Mouse (Mus musculus) heart, postnatal 4 days (tissue): ENCODE data around the gene Asgr1. TPM values are rescaled to one million over a fixed set of nuclear protein-coding genes. Genes with fewer than 3 reads are reported as not detected.
"Not testable (repeated sequence)": the region's sequence is repeated elsewhere in the genome, so short reads cannot be mapped to it uniquely, and the experiment has no call there.

ENCODE experiments used
- DNase-seq: peaks from one replicate; pipeline ENCODE4 v3.0.0; 2021
- total RNA-seq, 2 experiments: library from RNA; stranded (reverse); gene quantifications; 2 replicates each; pipeline ENCODE4 v1.2.3; 2021

Gene Asgr1
- not detected for total RNA-seq

- no peak for DNase-seq
Measured at GRCm38 (mm10) chr11:70053898-70054570, at the start of gene Asgr1. Gene Asgr1, plus strand, starts transcription at chr11:70054085.

GRCm38 (mm10) chr11:70005521-70005920 is 48.4 kb upstream of the Asgr1 start:
- peak; percentile 37 for DNase-seq

- no peak for DNase-seq
Measured at GRCm38 (mm10) chr11:70010033-70010432, 43.9 kb upstream of the Asgr1 start.

GRCm38 (mm10) chr11:70010548-70010947 is 43.3 kb upstream of the Asgr1 start:
- DNase-seq, result no peak

- no peak for DNase-seq
Measured at GRCm38 (mm10) chr11:70010961-70011360, 42.9 kb upstream of the Asgr1 start.

- DNase-seq, result no peak
Measured at GRCm38 (mm10) chr11:70012931-70013330, 41.0 kb upstream of the Asgr1 start.

- DNase-seq, result no peak
Measured at GRCm38 (mm10) chr11:70013408-70013807, 40.5 kb upstream of the Asgr1 start.

GRCm38 (mm10) chr11:70014051-70014450 is 39.8 kb upstream of the Asgr1 start:
- DNase-seq, result no peak

GRCm38 (mm10) chr11:70014880-70015558 is 38.9 kb upstream of the Asgr1 start, which contains the start of gene Acadvl:
Gene Acadvl, minus strand, starts transcription at chr11:70015411.
- DNase-seq, result peak; percentile 90

GRCm38 (mm10) chr11:70015677-70016076 is 38.2 kb upstream of the Asgr1 start:
- DNase-seq, result no peak

- not testable (repeated sequence) for DNase-seq
Measured at GRCm38 (mm10) chr11:70016177-70016576, 37.7 kb upstream of the Asgr1 start.

- no peak for DNase-seq
Measured at GRCm38 (mm10) chr11:70016669-70017068, 37.2 kb upstream of the Asgr1 start, which contains the start of gene Dlg4. Gene Dlg4, plus strand, starts transcription at chr11:70016942.

GRCm38 (mm10) chr11:70017199-70017767 is 36.6 kb upstream of the Asgr1 start:
- DNase-seq, result no peak

GRCm38 (mm10) chr11:70018131-70018990 is 35.5 kb upstream of the Asgr1 start:
- peak; percentile 70 for DNase-seq

GRCm38 (mm10) chr11:70019495-70020021 is 34.3 kb upstream of the Asgr1 start:
- no peak for DNase-seq

GRCm38 (mm10) chr11:70020022-70020631 is 33.8 kb upstream of the Asgr1 start:
- DNase-seq, result no peak

GRCm38 (mm10) chr11:70020731-70021263 is 33.1 kb upstream of the Asgr1 start:
- DNase-seq, result peak; percentile 82

- peak; percentile 98 for DNase-seq
Measured at GRCm38 (mm10) chr11:70021264-70022132, 32.4 kb upstream of the Asgr1 start.

GRCm38 (mm10) chr11:70023481-70024150 is 30.3 kb upstream of the Asgr1 start:
- DNase-seq, result peak; percentile 46

GRCm38 (mm10) chr11:70024151-70024514 is 29.8 kb upstream of the Asgr1 start:
- DNase-seq, result no peak
